Mouse (Mus musculus): ENCODE results near the gene Spink4. TPM values are rescaled to one million over a fixed set of nuclear protein-coding genes. Genes with fewer than 3 reads are reported as not detected.
A peak's percentile ranks its signal among the peaks of the same experiment; 100 is the strongest.
"Not testable (repeated sequence)": the region's sequence is repeated elsewhere in the genome, so short reads cannot be mapped to it uniquely, and the experiment has no call there.

Gene Spink4
- polyA plus RNA-seq, 1 experiment from 2014 or later, result not detected

GRCm38 (mm10) chr4:40914287-40914867 is 5.5 kb upstream of the Spink4 start:
- Histone ChIP-seq H3K4me2 (replicated peaks) (no peak overlapping the region), H3K4me3 (no peak overlapping the region), H3K36me3 (no peaks in the 10 kb centered on the region), H3K9me3 (no peaks in the 10 kb centered on the region), H3K4me1 (no peaks in the 10 kb centered on the region), H3K9ac (no peak overlapping the region), H3K27me3 (replicated peaks) (no peaks in the 10 kb centered on the region), H3K27ac (no peak overlapping the region)
- ATAC-seq (ENCODE audit: low FRiP score, low read depth), result no peak

- 75% methylated on average over 5 of the region's 5 CpGs for WGBS
- H3K4me1 ChIP-seq, result no peaks in the 10 kb centered on the region
- ATAC-seq (ENCODE audit: low FRiP score, low read depth), result no peak
- H3K9ac ChIP-seq, result no peak overlapping the region
- H3K27ac ChIP-seq, result no peak overlapping the region
- H3K9me3 ChIP-seq, result no peaks in the 10 kb centered on the region
- no peak overlapping the region for H3K4me2 ChIP-seq (replicated peaks)
- H3K36me3 ChIP-seq, result no peaks in the 10 kb centered on the region
- H3K27me3 ChIP-seq (replicated peaks), result no peaks in the 10 kb centered on the region
- no peak overlapping the region for H3K4me3 ChIP-seq
Observed at GRCm38 (mm10) chr4:40915947-40916346, 3.9 kb upstream of the Spink4 start.

GRCm38 (mm10) chr4:40916592-40917155 is 3.2 kb upstream of the Spink4 start:
- no peaks in the 10 kb centered on the region for H3K9me3 ChIP-seq
- no peak overlapping the region for H3K9ac ChIP-seq
- H3K4me3 ChIP-seq, result no peak overlapping the region
- no peak overlapping the region for H3K4me2 ChIP-seq (replicated peaks)
- H3K36me3 ChIP-seq, result no peaks in the 10 kb centered on the region
- H3K27ac ChIP-seq, result no peak overlapping the region
- H3K27me3 ChIP-seq (replicated peaks), result no peaks in the 10 kb centered on the region
- ATAC-seq (ENCODE audit: low FRiP score, low read depth), result no peak
- 89% methylated on average over 7 of the region's 7 CpGs for WGBS
- no peaks in the 10 kb centered on the region for H3K4me1 ChIP-seq

- 79% methylated on average over 2 of the region's 2 CpGs for WGBS
- no peak for ATAC-seq (ENCODE audit: low FRiP score, low read depth)
Observed at GRCm38 (mm10) chr4:40920576-40920975, 724 bp downstream of the Spink4 start.

GRCm38 (mm10) chr4:40921288-40921687 is 1.4 kb downstream of the Spink4 start:
- H3K27me3 ChIP-seq (replicated peaks), result no peaks in the 10 kb centered on the region
- H3K4me3 ChIP-seq, result no peak overlapping the region
- H3K9me3 ChIP-seq, result no peaks in the 10 kb centered on the region
- no peak overlapping the region for H3K4me2 ChIP-seq (replicated peaks)
- no peaks in the 10 kb centered on the region for H3K4me1 ChIP-seq
- no peaks in the 10 kb centered on the region for H3K36me3 ChIP-seq
- ATAC-seq (ENCODE audit: low FRiP score, low read depth), result no peak
- no peak overlapping the region for H3K27ac ChIP-seq
- 68% methylated on average over 3 of the region's 3 CpGs for WGBS
- no peak overlapping the region for H3K9ac ChIP-seq

More at GRCm38 (mm10) chr4:40920576-40920975, 724 bp downstream of the Spink4 start:
- no peaks in the 10 kb centered on the region for H3K9me3 ChIP-seq
- H3K4me3 ChIP-seq, result no peak overlapping the region
- no peak overlapping the region for H3K4me2 ChIP-seq (replicated peaks)
- H3K27ac ChIP-seq, result no peak overlapping the region
- H3K36me3 ChIP-seq, result no peaks in the 10 kb centered on the region
- H3K9ac ChIP-seq, result no peak overlapping the region
- no peaks in the 10 kb centered on the region for H3K4me1 ChIP-seq
- H3K27me3 ChIP-seq (replicated peaks), result no peaks in the 10 kb centered on the region

GRCm38 (mm10) chr4:40923087-40923651 is 3.3 kb downstream of the Spink4 start:
- Histone ChIP-seq H3K27ac (no peak overlapping the region), H3K4me1 (no peaks in the 10 kb centered on the region), H3K27me3 (replicated peaks) (no peaks in the 10 kb centered on the region), H3K9me3 (no peaks in the 10 kb centered on the region), H3K4me2 (replicated peaks) (no peak overlapping the region), H3K9ac (no peak overlapping the region), H3K4me3 (no peak overlapping the region), H3K36me3 (no peaks in the 10 kb centered on the region)
- no peak for ATAC-seq (ENCODE audit: low FRiP score, low read depth)
- WGBS, result 89% methylated on average over 6 of the region's 6 CpGs

- ATAC-seq (ENCODE audit: low FRiP score, low read depth), result no peak
- no peak overlapping the region for H3K9ac ChIP-seq
- H3K36me3 ChIP-seq, result no peaks in the 10 kb centered on the region
- no peak overlapping the region for H3K4me3 ChIP-seq
- no peaks in the 10 kb centered on the region for H3K4me1 ChIP-seq
- 64% methylated on average over 3 of the region's 3 CpGs for WGBS
- H3K9me3 ChIP-seq, result no peaks in the 10 kb centered on the region
- no peak overlapping the region for H3K4me2 ChIP-seq (replicated peaks)
- H3K27me3 ChIP-seq (replicated peaks), result no peaks in the 10 kb centered on the region
- no peak overlapping the region for H3K27ac ChIP-seq
Observed at GRCm38 (mm10) chr4:40925568-40925967, 5.7 kb downstream of the Spink4 start.

GRCm38 (mm10) chr4:40929046-40929445 is 9.2 kb downstream of the Spink4 start:
- WGBS, result 86% methylated on average over 7 of the region's 7 CpGs
- Histone ChIP-seq H3K27ac (no peak overlapping the region), H3K4me1 (no peaks in the 10 kb centered on the region), H3K4me3 (no peak overlapping the region), H3K36me3 (peaks cover 18% of the 10 kb centered on the region), H3K9me3 (no peaks in the 10 kb centered on the region), H3K27me3 (replicated peaks) (no peaks in the 10 kb centered on the region), H3K4me2 (replicated peaks) (no peak overlapping the region), H3K9ac (no peak overlapping the region)
- no peak for ATAC-seq (ENCODE audit: low FRiP score, low read depth)

- peaks cover 60% of the 10 kb centered on the region for H3K36me3 ChIP-seq
- no peaks in the 10 kb centered on the region for H3K9me3 ChIP-seq
- no peak overlapping the region for H3K27ac ChIP-seq
- WGBS, result 94% methylated on average over 5 of the region's 5 CpGs
- no peak for ATAC-seq (ENCODE audit: low FRiP score, low read depth)
- H3K4me1 ChIP-seq, result no peaks in the 10 kb centered on the region
- no peak overlapping the region for H3K9ac ChIP-seq
- H3K27me3 ChIP-seq (replicated peaks), result no peaks in the 10 kb centered on the region
- no peak overlapping the region for H3K4me3 ChIP-seq
- no peak overlapping the region for H3K4me2 ChIP-seq (replicated peaks)
Observed at GRCm38 (mm10) chr4:40933694-40934093, 13.8 kb downstream of the Spink4 start.

- H3K27me3 ChIP-seq (replicated peaks); H3K9me3 ChIP-seq; H3K4me3 ChIP-seq; H3K4me1 ChIP-seq; H3K9ac ChIP-seq; H3K27ac ChIP-seq; ATAC-seq (ENCODE audit: low FRiP score, low read depth); H3K4me2 ChIP-seq (replicated peaks): not testable (repeated sequence)
- WGBS, result 93% methylated on average over 3 of the region's 3 CpGs
- H3K36me3 ChIP-seq, result peaks cover 67% of the 10 kb centered on the region
Observed at GRCm38 (mm10) chr4:40934369-40934768, 14.5 kb downstream of the Spink4 start.

- H3K27ac ChIP-seq, result no peak overlapping the region
- no peak overlapping the region for H3K4me3 ChIP-seq
- H3K4me1 ChIP-seq, result no peaks in the 10 kb centered on the region
- no peaks in the 10 kb centered on the region for H3K27me3 ChIP-seq (replicated peaks)
- H3K9ac ChIP-seq, result no peak overlapping the region
- no peaks in the 10 kb centered on the region for H3K9me3 ChIP-seq
- WGBS, result 82% methylated on average over 9 of the region's 9 CpGs
- ATAC-seq (ENCODE audit: low FRiP score, low read depth), result 0 out of 2 replicates have a peak, but pooled peaks have one; percentile 37
- no peak overlapping the region for H3K4me2 ChIP-seq (replicated peaks)
- H3K36me3 ChIP-seq, result peaks cover 85% of the 10 kb centered on the region
Observed at GRCm38 (mm10) chr4:40936175-40936839, 16.5 kb downstream of the Spink4 start.

- H3K36me3 ChIP-seq, result peaks cover 92% of the 10 kb centered on the region
- no peak overlapping the region for H3K9ac ChIP-seq
- no peaks in the 10 kb centered on the region for H3K4me1 ChIP-seq
- 98% methylated on average over 5 of the region's 5 CpGs for WGBS
- H3K27me3 ChIP-seq (replicated peaks), result no peaks in the 10 kb centered on the region
- no peak overlapping the region for H3K27ac ChIP-seq
- no peak overlapping the region for H3K4me3 ChIP-seq
- H3K4me2 ChIP-seq (replicated peaks), result no peak overlapping the region
- no peaks in the 10 kb centered on the region for H3K9me3 ChIP-seq
- no peak for ATAC-seq (ENCODE audit: low FRiP score, low read depth)
Observed at GRCm38 (mm10) chr4:40938793-40939192, 18.9 kb downstream of the Spink4 start.

All from neural tube, embryonic 12.5 days (tissue).